Mouse (Mus musculus) intestine, postnatal 0 days (tissue): ENCODE measurements around the gene Lyrm1. TPM values are rescaled to one million over a fixed set of nuclear protein-coding genes. Genes with fewer than 3 reads are reported as not detected.

ENCODE experiments used
- ATAC-seq: fragments of 200-750 bp; cut with Nextera tagmentation; 2 replicates; pipeline ENCODE4 v1.8.0; 2017; ENCODE audit warnings: mild to moderate bottlenecking, moderate TSS enrichment, moderate library complexity
- H3K27ac ChIP-seq: fragments of 300-500 bp; sonication (generic); 2 replicates; pipeline ENCODE4 v1.5.1; 2014; ENCODE audit warnings: mild to moderate bottlenecking, low read depth, low read length, moderate library complexity
- H3K27me3 ChIP-seq: fragments of 300-500 bp; sonication (generic); replicated peaks from 2 replicates; pipeline ENCODE4 v1.6.1; 2014; ENCODE audit warnings: low read length, mixed read lengths; ENCODE audit not compliant: control insufficient read depth, insufficient read depth
- H3K36me3 ChIP-seq: fragments of 300-500 bp; sonication (generic); 2 replicates; pipeline ENCODE4 v1.6.1; 2014; ENCODE audit warnings: mild to moderate bottlenecking, moderate library complexity; ENCODE audit not compliant: control insufficient read depth, insufficient read depth
- H3K4me1 ChIP-seq: fragments of 300-500 bp; sonication (generic); replicated peaks from 2 replicates; pipeline ENCODE4 v1.6.1; 2014; ENCODE audit warnings: antibody characterized with exemption, low read length, mixed read lengths; ENCODE audit not compliant: control insufficient read depth, insufficient read depth
- H3K4me2 ChIP-seq: fragments of 300-500 bp; sonication (generic); replicated peaks from 2 replicates; pipeline ENCODE4 v1.6.1; 2014; ENCODE audit warnings: low read depth, mild to moderate bottlenecking, moderate library complexity
- H3K4me3 ChIP-seq: fragments of 300-500 bp; sonication (generic); 2 replicates; pipeline ENCODE4 v1.5.1; 2014; ENCODE audit warnings: low read depth, low read length
- H3K9ac ChIP-seq: fragments of 300-500 bp; sonication (generic); 2 replicates; pipeline ENCODE4 v1.6.1; 2014; ENCODE audit warnings: mild to moderate bottlenecking, low read depth, low read length
- H3K9me3 ChIP-seq: fragments of 300-500 bp; sonication (generic); 2 replicates; pipeline ENCODE4 v1.6.1; 2016; ENCODE audit warnings: mixed run types; ENCODE audit not compliant: control insufficient read depth
- CTCF ChIP-seq: sonication (generic); IDR thresholded peaks from 2 replicates; pipeline ENCODE4 v1.5.1; 2016; ENCODE audit warnings: low read depth, mild to moderate bottlenecking, control low read depth, antibody characterized with exemption, moderate library complexity
- WGBS: fragments of 180-500 bp; shearing (Covaris S2); extraction: QIAGEN DNeasy Blood & Tissue Kit; methylation state at CpG from one replicate; pipeline ENCODE4 v1.1.7; 2014; 5-methylcytosine and 5-hydroxymethylcytosine counted together
- polyA plus RNA-seq: library from polyadenylated mRNA; unstranded; fragments of >200 nt; fragmentation: Nextera tagmentation; extraction: Ambion mirVana; gene quantifications from 2 replicates; pipeline ENCODE4 v1.2.1, GENCODE M21; 2015

Lyrm1 gene
- polyA plus RNA-seq, 1 experiment from 2014 or later: 11.8 TPM

GRCm38 (mm10) chr7:119861335-119862091 lies 34.1 kb upstream of the Lyrm1 start:
- no peak overlapping the region; the same call in 1 of the 2 replicates for H3K9ac ChIP-seq
- peaks cover 13% of the 10 kb centered on the region; the same call in 1 of the 2 replicates for H3K4me1 ChIP-seq
- peak overlapping the region; percentile 55 for H3K27ac ChIP-seq
- no peaks in the 10 kb centered on the region for H3K9me3 ChIP-seq
- peaks cover 8% of the 10 kb centered on the region for H3K36me3 ChIP-seq
- peak; percentile 19; the same call in 1 of the 2 replicates for TF ChIP-seq CTCF
- ATAC-seq: peak; percentile 47
- WGBS: 34% methylated on average over 6 of the region's 6 CpGs
- no peak overlapping the region for H3K4me2 ChIP-seq
- H3K27me3 ChIP-seq: no peaks in the 10 kb centered on the region
- no peak overlapping the region for H3K4me3 ChIP-seq

GRCm38 (mm10) chr7:119862167-119862566 lies 33.5 kb upstream of the Lyrm1 start:
- no peaks in the 10 kb centered on the region for H3K9me3 ChIP-seq
- H3K9ac ChIP-seq: no peak overlapping the region; the same call in 1 of the 2 replicates
- peak overlapping the region; percentile 55; the same call in 1 of the 2 replicates for H3K27ac ChIP-seq
- no peak for TF ChIP-seq CTCF
- WGBS: 26% methylated on average over 1 of the region's 1 CpGs
- H3K4me3 ChIP-seq: no peak overlapping the region
- no peak overlapping the region for H3K4me2 ChIP-seq
- H3K27me3 ChIP-seq: no peaks in the 10 kb centered on the region
- peaks cover 13% of the 10 kb centered on the region; the same call in 1 of the 2 replicates for H3K4me1 ChIP-seq
- no peak for ATAC-seq
- peaks cover 8% of the 10 kb centered on the region for H3K36me3 ChIP-seq

GRCm38 (mm10) chr7:119864500-119864899 lies 31.2 kb upstream of the Lyrm1 start:
- H3K4me1 ChIP-seq: peaks cover 13% of the 10 kb centered on the region; the same call in 1 of the 2 replicates
- H3K9me3 ChIP-seq: no peaks in the 10 kb centered on the region
- peaks cover 8% of the 10 kb centered on the region; the same call in 1 of the 2 replicates for H3K36me3 ChIP-seq
- no peak overlapping the region; the same call in 1 of the 2 replicates for H3K27ac ChIP-seq
- H3K4me2 ChIP-seq: no peak overlapping the region
- WGBS: 31% methylated on average over 5 of the region's 5 CpGs
- no peak overlapping the region for H3K9ac ChIP-seq
- H3K27me3 ChIP-seq: no peaks in the 10 kb centered on the region
- no peak overlapping the region for H3K4me3 ChIP-seq
- no peak for TF ChIP-seq CTCF
- no peak for ATAC-seq

- Histone ChIP-seq H3K4me2 (no peak overlapping the region), H3K9ac (no peak overlapping the region), H3K27ac (no peak overlapping the region), H3K36me3 (peaks cover 8% of the 10 kb centered on the region; the same call in 1 of the 2 replicates), H3K4me3 (no peak overlapping the region), H3K27me3 (no peaks in the 10 kb centered on the region), H3K9me3 (no peaks in the 10 kb centered on the region), H3K4me1 (peaks cover 13% of the 10 kb centered on the region; the same call in 1 of the 2 replicates)
- no peak for TF ChIP-seq CTCF
- ATAC-seq: no peak
- WGBS: 33% methylated on average over 1 of the region's 1 CpGs
Observed at GRCm38 (mm10) chr7:119866136-119866535, 29.5 kb upstream of the Lyrm1 start.

- Histone ChIP-seq H3K27ac (no peak overlapping the region), H3K4me2 (no peak overlapping the region), H3K9ac (no peak overlapping the region), H3K36me3 (0 out of 2 replicates have a peak, but pooled peaks cover 9% of the 10 kb centered on the region), H3K4me3 (no peak overlapping the region), H3K9me3 (no peaks in the 10 kb centered on the region), H3K4me1 (no peaks in the 10 kb centered on the region), H3K27me3 (no peaks in the 10 kb centered on the region)
- ATAC-seq: no peak
- TF ChIP-seq CTCF: no peak
- WGBS: 95% methylated on average over 4 of the region's 4 CpGs
Observed at GRCm38 (mm10) chr7:119872204-119872603, 23.5 kb upstream of the Lyrm1 start.

- H3K9me3 ChIP-seq: no peaks in the 10 kb centered on the region
- H3K4me2 ChIP-seq: no peak overlapping the region
- WGBS: 67% methylated on average over 2 of the region's 2 CpGs
- no peak overlapping the region for H3K4me3 ChIP-seq
- H3K9ac ChIP-seq: no peak overlapping the region
- H3K36me3 ChIP-seq: peaks cover 11% of the 10 kb centered on the region; the same call in 1 of the 2 replicates
- no peak overlapping the region for H3K27ac ChIP-seq
- no peaks in the 10 kb centered on the region for H3K4me1 ChIP-seq
- no peak for TF ChIP-seq CTCF
- H3K27me3 ChIP-seq: no peaks in the 10 kb centered on the region
- no peak for ATAC-seq
Observed at GRCm38 (mm10) chr7:119873050-119873449, 22.6 kb upstream of the Lyrm1 start.
